Mouse (Mus musculus): ENCODE results near the gene Ift52. TPM values are rescaled to one million over a fixed set of nuclear protein-coding genes. Genes with fewer than 3 reads are reported as not detected.

Ift52 gene
- 62.6 and 69.4 TPM in 2 replicates for polyA plus RNA-seq (2011; ENCODE audit: insufficient read depth, insufficient read length, low read depth, missing spikeins)

- Histone ChIP-seq H3K4me3 (ENCODE audit: low read depth, low read length) (peak within 1 kb of the TSS; percentile 92), H3K27me3 (ENCODE audit: control insufficient read depth, insufficient read depth, low read length, poor library complexity, severe bottlenecking) (no peaks in the 10 kb centered on the region), H3K9ac (ENCODE audit: low read depth, poor library complexity, severe bottlenecking) (peak within 1 kb of the TSS; percentile 69), H3K36me3 (ENCODE audit: control insufficient read depth, insufficient read depth, low read length, poor library complexity, severe bottlenecking) (no peaks in the 10 kb centered on the region), H3K4me1 (ENCODE audit: control insufficient read depth, insufficient read depth, low read length) (no peaks in the 10 kb centered on the region), H3K27ac (ENCODE audit: insufficient read depth, low read length) (peak within 1 kb of the TSS; percentile 32), H3K9me3 (replicated peaks; ENCODE audit: control insufficient read depth, insufficient read depth, low read length, poor library complexity, severe bottlenecking) (no peaks in the 10 kb centered on the region)
- TF ChIP-seq POLR2A (IDR thresholded peaks at IDR 0.05; ENCODE audit: insufficient read depth, low read length), result no peak
- 0 out of 2 replicates have a peak, but pooled peaks have one; percentile 15 for TF ChIP-seq EP300 (IDR thresholded peaks at IDR 0.05; ENCODE audit: insufficient read depth, low read depth, low read length)
- no peak for TF ChIP-seq CTCF (IDR thresholded peaks at IDR 0.05; ENCODE audit: low read depth, low read length)
These were observed at the start of gene Ift52 for GRCm38 (mm10) chr2:163016916-163017743. Gene Ift52 (plus strand): TSS chr2:163017354.

GRCm38 (mm10) chr2:162968357-162968756 is 48.8 kb upstream of the Ift52 start:
- Histone ChIP-seq H3K36me3 (ENCODE audit: control insufficient read depth, insufficient read depth, low read length, poor library complexity, severe bottlenecking) (no peaks in the 10 kb centered on the region), H3K27me3 (ENCODE audit: control insufficient read depth, insufficient read depth, low read length, poor library complexity, severe bottlenecking) (no peaks in the 10 kb centered on the region), H3K9me3 (replicated peaks; ENCODE audit: control insufficient read depth, insufficient read depth, low read length, poor library complexity, severe bottlenecking) (no peaks in the 10 kb centered on the region), H3K4me1 (ENCODE audit: control insufficient read depth, insufficient read depth, low read length) (no peaks in the 10 kb centered on the region), H3K27ac (ENCODE audit: insufficient read depth, low read length) (no peak overlapping the region), H3K4me3 (ENCODE audit: low read depth, low read length) (no peak overlapping the region), H3K9ac (ENCODE audit: low read depth, poor library complexity, severe bottlenecking) (no peak overlapping the region)
- TF ChIP-seq CTCF (IDR thresholded peaks at IDR 0.05; ENCODE audit: low read depth, low read length) (peak; percentile 88), EP300 (IDR thresholded peaks at IDR 0.05; ENCODE audit: insufficient read depth, low read depth, low read length) (0 out of 2 replicates have a peak, but pooled peaks have one; percentile 11), POLR2A (IDR thresholded peaks at IDR 0.05; ENCODE audit: insufficient read depth, low read length) (no peak)

- no peak overlapping the region for H3K9ac ChIP-seq (ENCODE audit: low read depth, poor library complexity, severe bottlenecking)
- H3K27ac ChIP-seq (ENCODE audit: insufficient read depth, low read length), result no peak overlapping the region
- H3K4me1 ChIP-seq (ENCODE audit: control insufficient read depth, insufficient read depth, low read length), result no peaks in the 10 kb centered on the region
- no peaks in the 10 kb centered on the region for H3K9me3 ChIP-seq (replicated peaks; ENCODE audit: control insufficient read depth, insufficient read depth, low read length, poor library complexity, severe bottlenecking)
- H3K4me3 ChIP-seq (ENCODE audit: low read depth, low read length), result no peak overlapping the region
- TF ChIP-seq EP300 (IDR thresholded peaks at IDR 0.05; ENCODE audit: insufficient read depth, low read depth, low read length) (no peak), CTCF (IDR thresholded peaks at IDR 0.05; ENCODE audit: low read depth, low read length) (no peak), POLR2A (IDR thresholded peaks at IDR 0.05; ENCODE audit: insufficient read depth, low read length) (no peak)
- H3K27me3 ChIP-seq (ENCODE audit: control insufficient read depth, insufficient read depth, low read length, poor library complexity, severe bottlenecking), result no peaks in the 10 kb centered on the region
- no peaks in the 10 kb centered on the region for H3K36me3 ChIP-seq (ENCODE audit: control insufficient read depth, insufficient read depth, low read length, poor library complexity, severe bottlenecking)
These were observed 48.1 kb upstream of the Ift52 start for GRCm38 (mm10) chr2:162969101-162969500.

- no peak overlapping the region for H3K27ac ChIP-seq (ENCODE audit: insufficient read depth, low read length)
- no peaks in the 10 kb centered on the region for H3K27me3 ChIP-seq (ENCODE audit: control insufficient read depth, insufficient read depth, low read length, poor library complexity, severe bottlenecking)
- H3K9ac ChIP-seq (ENCODE audit: low read depth, poor library complexity, severe bottlenecking), result no peak overlapping the region
- H3K9me3 ChIP-seq (replicated peaks; ENCODE audit: control insufficient read depth, insufficient read depth, low read length, poor library complexity, severe bottlenecking), result no peaks in the 10 kb centered on the region
- H3K4me3 ChIP-seq (ENCODE audit: low read depth, low read length), result no peak overlapping the region
- no peak for TF ChIP-seq CTCF (IDR thresholded peaks at IDR 0.05; ENCODE audit: low read depth, low read length)
- H3K36me3 ChIP-seq (ENCODE audit: control insufficient read depth, insufficient read depth, low read length, poor library complexity, severe bottlenecking), result no peaks in the 10 kb centered on the region
- H3K4me1 ChIP-seq (ENCODE audit: control insufficient read depth, insufficient read depth, low read length), result no peaks in the 10 kb centered on the region
These were observed 46.3 kb upstream of the Ift52 start for GRCm38 (mm10) chr2:162970896-162971295.

- Histone ChIP-seq H3K4me1 (ENCODE audit: control insufficient read depth, insufficient read depth, low read length) (no peaks in the 10 kb centered on the region), H3K27ac (ENCODE audit: insufficient read depth, low read length) (no peak overlapping the region), H3K27me3 (ENCODE audit: control insufficient read depth, insufficient read depth, low read length, poor library complexity, severe bottlenecking) (no peaks in the 10 kb centered on the region), H3K4me3 (ENCODE audit: low read depth, low read length) (no peak overlapping the region), H3K9ac (ENCODE audit: low read depth, poor library complexity, severe bottlenecking) (no peak overlapping the region), H3K9me3 (replicated peaks; ENCODE audit: control insufficient read depth, insufficient read depth, low read length, poor library complexity, severe bottlenecking) (no peaks in the 10 kb centered on the region), H3K36me3 (ENCODE audit: control insufficient read depth, insufficient read depth, low read length, poor library complexity, severe bottlenecking) (no peaks in the 10 kb centered on the region)
- TF ChIP-seq EP300 (IDR thresholded peaks at IDR 0.05; ENCODE audit: insufficient read depth, low read depth, low read length) (no peak), POLR2A (IDR thresholded peaks at IDR 0.05; ENCODE audit: insufficient read depth, low read length) (no peak), CTCF (IDR thresholded peaks at IDR 0.05; ENCODE audit: low read depth, low read length) (no peak)
These were observed 44.4 kb upstream of the Ift52 start for GRCm38 (mm10) chr2:162972752-162973151.

GRCm38 (mm10) chr2:162973206-162973605 is 43.9 kb upstream of the Ift52 start:
- Histone ChIP-seq H3K36me3 (ENCODE audit: control insufficient read depth, insufficient read depth, low read length, poor library complexity, severe bottlenecking) (no peaks in the 10 kb centered on the region), H3K4me3 (ENCODE audit: low read depth, low read length) (no peak overlapping the region), H3K4me1 (ENCODE audit: control insufficient read depth, insufficient read depth, low read length) (no peaks in the 10 kb centered on the region), H3K27me3 (ENCODE audit: control insufficient read depth, insufficient read depth, low read length, poor library complexity, severe bottlenecking) (no peaks in the 10 kb centered on the region), H3K27ac (ENCODE audit: insufficient read depth, low read length) (no peak overlapping the region), H3K9me3 (replicated peaks; ENCODE audit: control insufficient read depth, insufficient read depth, low read length, poor library complexity, severe bottlenecking) (no peaks in the 10 kb centered on the region), H3K9ac (ENCODE audit: low read depth, poor library complexity, severe bottlenecking) (no peak overlapping the region)
- no peak for TF ChIP-seq CTCF (IDR thresholded peaks at IDR 0.05; ENCODE audit: low read depth, low read length)
- no peak for TF ChIP-seq POLR2A (IDR thresholded peaks at IDR 0.05; ENCODE audit: insufficient read depth, low read length)
- no peak for TF ChIP-seq EP300 (IDR thresholded peaks at IDR 0.05; ENCODE audit: insufficient read depth, low read depth, low read length)

All from ES-Bruce4 (cell line).